Mouse (Mus musculus): ENCODE results near the gene Clec9a. TPM values are rescaled to one million over a fixed set of nuclear protein-coding genes. Genes with fewer than 3 reads are reported as not detected.
A peak's percentile ranks its signal among the peaks of the same experiment; 100 is the strongest.

Gene Clec9a
- total RNA-seq, 2 experiments from 2014 or later: 0.51 to 0.94 TPM

DNA sequence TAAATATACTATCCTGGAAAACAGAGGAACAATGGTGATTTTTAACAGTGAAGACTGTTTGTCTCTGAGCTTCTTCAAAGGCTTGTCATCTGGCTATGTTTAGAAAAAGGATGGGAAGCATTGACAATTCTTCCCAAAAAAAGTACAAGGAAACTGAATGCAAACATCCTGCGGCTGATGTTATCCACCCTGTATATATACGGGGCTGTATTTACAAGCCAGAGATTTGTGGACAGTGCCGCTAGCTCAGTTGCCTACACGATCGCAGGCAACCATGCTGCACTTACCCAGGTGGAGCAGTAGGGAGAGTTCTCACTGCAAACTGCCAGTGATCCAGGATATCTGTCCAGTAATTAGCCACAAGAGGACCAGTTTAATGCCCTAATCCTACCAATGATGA is 16.6 kb downstream of the Clec9a start:
- no peak for DNase-seq

DNA sequence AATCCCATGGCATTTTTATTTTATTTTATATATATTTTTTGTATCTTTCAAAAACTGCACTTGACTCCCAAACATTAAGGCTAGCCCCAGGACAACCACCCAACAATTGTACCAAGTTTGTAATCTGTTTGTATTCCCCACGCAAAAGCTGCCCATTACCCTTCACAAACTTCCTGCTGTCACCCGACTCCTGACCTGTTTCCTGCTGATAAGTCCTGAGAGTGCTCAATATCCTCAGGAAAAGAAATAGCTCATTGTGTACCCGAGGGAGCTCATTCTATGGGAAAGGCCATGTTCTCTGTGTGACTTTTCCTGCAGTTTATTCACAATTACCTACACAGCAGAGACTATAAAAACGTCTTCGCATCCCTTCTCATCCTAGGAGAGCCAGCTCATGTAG is 17.1 kb downstream of the Clec9a start:
- peak; percentile 11 for DNase-seq

GRCm38 (mm10) chr6:129427281-129427680 is 18.6 kb downstream of the Clec9a start:
- no peak for DNase-seq

DNA sequence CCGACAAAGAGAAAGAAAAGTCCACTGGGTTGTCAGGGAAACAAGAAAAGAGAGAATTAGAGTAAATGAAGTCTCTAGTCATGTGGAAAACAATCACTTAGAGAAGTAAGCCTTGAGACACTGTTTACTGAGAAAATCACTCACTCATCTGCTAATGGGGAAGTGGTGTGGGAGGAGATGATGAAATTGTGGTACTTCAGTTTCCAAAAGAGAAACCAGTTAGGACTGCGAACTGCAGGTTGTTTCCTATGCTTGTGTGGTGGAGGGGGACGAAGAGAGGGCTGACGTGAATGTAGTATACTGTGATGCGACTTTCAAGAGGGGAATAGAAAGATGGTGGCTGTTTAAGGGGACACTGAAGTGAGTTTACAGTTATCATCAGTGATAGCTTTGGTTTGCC is 25.6 kb downstream of the Clec9a start:
- no peak for DNase-seq

DNA sequence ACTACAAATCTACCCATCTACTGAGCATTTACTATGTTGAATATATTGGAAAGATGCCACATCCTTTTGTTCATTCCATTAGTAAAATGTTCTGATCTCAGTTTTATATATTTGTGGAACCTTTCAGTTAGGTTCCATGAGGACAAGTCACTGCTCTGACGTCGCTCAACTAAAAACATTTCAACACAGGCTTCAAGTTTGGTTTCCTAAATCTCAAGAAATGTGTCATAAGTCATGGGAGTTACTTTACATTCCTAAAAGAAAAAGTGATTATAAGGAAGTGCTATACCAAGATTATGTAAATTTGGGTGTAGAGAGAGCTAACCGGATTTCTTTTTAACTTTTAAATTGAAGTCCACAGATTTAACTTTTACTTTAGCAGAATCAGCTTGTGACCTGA is 27.4 kb downstream of the Clec9a start:
- DNase-seq: no peak

GRCm38 (mm10) chr6:129438033-129438432 is 29.4 kb downstream of the Clec9a start:
- DNase-seq: no peak

DNA sequence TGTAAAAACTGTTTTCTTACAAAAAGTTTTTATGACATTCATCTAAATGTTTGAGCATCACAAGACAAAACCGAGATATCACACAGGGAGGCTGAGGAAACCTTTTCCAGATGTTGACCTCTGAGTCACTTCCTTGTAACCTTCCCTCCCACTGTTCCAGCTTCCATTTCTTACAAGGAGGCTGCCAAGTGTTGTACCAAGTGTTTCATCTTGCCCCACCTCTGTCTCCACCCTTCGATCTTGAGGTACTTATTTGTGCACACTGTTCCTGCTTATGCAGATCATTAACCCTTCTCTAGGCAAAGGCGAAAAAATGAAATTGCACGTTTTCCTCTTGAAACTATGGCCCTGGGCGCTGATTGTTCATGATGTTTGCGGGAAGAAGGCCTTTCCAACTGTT is 41.1 kb downstream of the Clec9a start:
- no peak for DNase-seq

DNA sequence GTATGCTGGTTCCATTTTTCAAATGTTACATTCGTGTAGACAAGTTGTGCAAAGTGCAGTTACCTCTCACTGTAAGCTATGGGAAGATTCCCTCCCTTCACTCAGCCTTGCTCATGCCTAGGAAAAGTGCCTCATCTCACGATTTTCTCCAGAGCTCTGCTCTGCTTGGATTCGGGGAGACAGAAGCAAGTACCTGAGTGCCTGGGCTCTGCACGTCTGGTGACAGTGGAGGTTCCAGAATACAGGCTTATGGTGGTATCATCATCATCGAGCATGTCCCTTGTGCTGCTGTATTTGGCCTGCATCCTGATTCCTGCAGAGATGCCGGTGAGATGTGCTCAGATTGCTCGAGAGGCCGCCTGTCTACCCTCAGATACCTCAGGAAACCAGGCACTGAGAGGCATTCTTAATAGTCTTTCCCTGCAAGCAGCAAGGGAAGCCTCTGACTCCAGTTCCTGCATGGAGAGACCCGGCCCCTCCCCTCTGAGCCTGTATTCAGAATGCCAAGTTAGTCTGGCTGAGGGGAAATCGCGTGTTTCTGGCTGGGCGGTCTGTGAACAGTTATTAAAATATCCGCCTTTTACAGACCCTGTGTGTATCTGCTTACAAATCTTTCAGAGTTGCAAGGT is 42.9 kb downstream of the Clec9a start, which contains the start of gene Clec1a:
TSS of gene Clec1a (minus strand) at position 590 of the 629 bp plus-strand sequence.
- peak; percentile 31 for DNase-seq

DNA sequence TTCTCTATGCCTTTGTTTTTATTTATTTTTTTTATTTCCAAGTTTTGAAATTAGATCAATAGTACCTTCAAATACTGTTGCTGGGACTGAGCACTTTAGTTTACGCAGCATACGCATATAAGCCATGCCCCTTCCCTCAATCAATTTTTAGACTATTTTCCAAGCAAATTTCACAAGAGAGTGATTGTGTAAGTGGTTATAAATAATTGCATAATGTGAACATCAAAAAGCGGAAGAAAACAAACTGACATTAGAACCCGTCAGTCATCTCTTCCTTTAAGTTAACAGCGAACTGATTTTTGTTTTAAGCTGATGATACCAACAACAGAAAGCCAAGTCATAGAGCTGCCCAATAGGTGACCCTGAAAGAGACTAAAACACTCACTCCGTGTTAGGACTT is 62.7 kb downstream of the Clec9a start:
- DNase-seq: no peak

- no peak for DNase-seq
Observed at GRCm38 (mm10) chr6:129472627-129473026, 64.0 kb downstream of the Clec9a start.

Other genes starting within 250 kb of the Clec9a start
- gene Clec2d, start 228.2 kb upstream of the Clec9a start, total RNA-seq (2021): 10 to 100 TPM; 78.5 to 78.6 TPM
- gene Cd69, start 133.4 kb upstream of the Clec9a start, total RNA-seq (2021): 1 to 10 TPM; 1.1 to 1.4 TPM
- not detected for gene 4922502D21Rik, start 77.1 kb upstream of the Clec9a start, total RNA-seq (2021)
- 1 to 10 TPM; 1.4 to 1.5 TPM for gene Clec12a, start 66.2 kb upstream of the Clec9a start, total RNA-seq (2021)
- gene Clec12b, start 23.0 kb upstream of the Clec9a start, total RNA-seq (2021): not detected
- gene Clec1b, start 11.6 kb upstream of the Clec9a start, total RNA-seq (2021): 1 to 10 TPM; 1.9 to 3.7 TPM
- 10 to 100 TPM in 1 of 2 experiments, 1 to 10 TPM in 1; 7.2 to 11.4 TPM for gene Clec1a, start 43.1 kb downstream of the Clec9a start, total RNA-seq (2021)
- gene Olr1, start 98.3 kb downstream of the Clec9a start, total RNA-seq (2021): under 1 TPM in 1 of 2 experiments, not detected in 1; 0.09 TPM
- gene Tmem52b, start 103.7 kb downstream of the Clec9a start, total RNA-seq (2021): not detected
- gene Gabarapl1, start 124.3 kb downstream of the Clec9a start, total RNA-seq (2021): 100 to 1,000 TPM; 141 to 191 TPM
- not detected for gene Klre1, start 169.0 kb downstream of the Clec9a start, total RNA-seq (2021)
- gene Klrd1, start 182.9 kb downstream of the Clec9a start, total RNA-seq (2021): 1 to 10 TPM; 1.2 to 1.7 TPM
- gene Klrk1, start 215.0 kb downstream of the Clec9a start, total RNA-seq (2021): under 1 TPM; 0.21 to 0.30 TPM
- gene Klrc3, start 234.5 kb downstream of the Clec9a start, total RNA-seq (2021): not detected

Measured in adrenal gland, postnatal 10 days (tissue).